8 mouse cellular contexts compared by ENCODE assay signal in the genomic region with DNA sequence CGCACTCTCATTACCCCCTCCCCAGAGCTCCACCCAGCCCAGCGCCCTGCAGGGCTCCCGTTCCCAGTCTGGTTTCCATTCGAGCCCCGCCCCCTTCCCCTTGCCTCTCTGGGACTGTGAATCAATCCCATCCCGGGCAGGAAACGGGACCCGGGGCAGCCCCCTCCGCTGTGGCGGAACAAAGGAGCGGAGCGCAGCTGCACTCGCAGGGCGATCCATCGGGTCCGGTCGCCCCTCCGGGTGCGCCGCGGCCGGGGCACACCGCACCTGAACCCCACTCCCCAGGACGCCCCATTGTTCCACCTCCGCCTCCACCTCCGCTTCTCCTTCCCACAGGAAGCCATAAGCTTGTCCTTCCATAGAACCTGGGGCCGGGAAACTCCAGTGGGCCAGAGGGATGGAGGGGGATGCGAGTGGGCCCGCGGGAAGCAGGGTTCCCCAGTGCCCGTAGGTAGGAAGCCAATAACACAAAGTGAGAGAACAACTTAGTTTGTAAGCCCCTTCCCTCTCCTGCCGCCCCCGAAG. TPM values are rescaled to one million over a fixed set of nuclear protein-coding genes. Genes with fewer than 3 reads are reported as not detected.
A peak's percentile ranks its signal among the peaks of the same experiment; 100 is the strongest.
DNase-seq lines count a peak whose midpoint lies in the region; ATAC-seq and TF ChIP-seq lines count a peak whose summit lies in the region.

No protein-coding gene starts in this region.

- TF ChIP-seq POLR2A in bone marrow macrophage, adult 2 months (IDR thresholded peaks at IDR 0.05; ENCODE audit: borderline replicate concordance, low read depth, low read length), result no peak

- H3K9ac ChIP-seq in hindbrain, embryonic 12.5 days, result peak overlapping the region; percentile 83

- CTCF ChIA-PET in Patski (lab: Charles Lee), result no interaction called here

- WGBS in hindbrain, embryonic 12.5 days, result 0% methylated on average over 33 of the region's 33 CpGs

- DNase-seq in Patski (ENCODE audit: low read depth, low spot score), result no peak
- peak; percentile 92 for DNase-seq in forelimb bud, embryonic 11.5 days (ENCODE audit: low read depth, low spot score)
- peak; percentile 82 for DNase-seq in left cerebral cortex, postnatal 4 days
- peak; percentile 15 to 29 for DNase-seq in right cerebral cortex, postnatal 36 days (ENCODE audit: low spot score in 2 of 2)

- in situ Hi-C loops in Patski (cut with MboI; ENCODE audit: low pct_unique_long_range_greater_than_20kb), result no loop called here

- H3K36me3 ChIP-seq in hindbrain, embryonic 12.5 days, result no peaks in the 10 kb centered on the region

- TF ChIP-seq CTCF in Patski (IDR thresholded peaks at IDR 0.05), result no peak
- no peak for TF ChIP-seq CTCF in bone marrow macrophage, adult 2 months (IDR thresholded peaks at IDR 0.05; ENCODE audit: low read depth, low read length)

- ATAC-seq in Patski, result peak; percentile 84
- peak; percentile 93 for ATAC-seq in hindbrain, embryonic 12.5 days (ENCODE audit: low FRiP score)
- ATAC-seq in megakaryocyte progenitor cell, adult 5-6 weeks (replicated peaks; ENCODE audit: poor library complexity), result peak; percentile 42
- ATAC-seq in inflammation-experienced regulatory T-cells, adult 6 months, result no peak

- no peaks in the 10 kb centered on the region for H3K9me3 ChIP-seq in hindbrain, embryonic 12.5 days (replicated peaks)

- POLR2A ChIA-PET in Patski (lab: Charles Lee), result interaction anchor here (0.5 kb wide), 1 partner anchor 57 kb away, joined by 3 read pairs; no protein-coding TSS in a partner anchor

- H3K4me1 ChIP-seq in bone marrow macrophage, adult 2 months (ENCODE audit: control insufficient read depth, insufficient read depth, low read length), result no peaks in the 10 kb centered on the region; the same call in 1 of the 2 replicates
- H3K4me1 ChIP-seq in hindbrain, embryonic 12.5 days, result peaks cover 30% of the 10 kb centered on the region

- no peak overlapping the region for H3K27ac ChIP-seq in bone marrow macrophage, adult 2 months (ENCODE audit: insufficient read depth, low read depth, low read length)
- H3K27ac ChIP-seq in hindbrain, embryonic 12.5 days, result peak overlapping the region; percentile 95

- peak overlapping the region; percentile 60 for H3K4me2 ChIP-seq in hindbrain, embryonic 12.5 days (replicated peaks)

- H3K4me3 ChIP-seq in bone marrow macrophage, adult 2 months (ENCODE audit: insufficient read depth, low read length), result peak overlapping the region; percentile 51
- H3K4me3 ChIP-seq in hindbrain, embryonic 12.5 days, result peak overlapping the region; percentile 76

- H3K27me3 ChIP-seq in Patski, result no peaks in the 10 kb centered on the region
- H3K27me3 ChIP-seq in hindbrain, embryonic 12.5 days, result no peaks in the 10 kb centered on the region

- intact Hi-C loops in left cerebral cortex, postnatal 4 days (cut with DNase I), result no loop called here

RNA-seq across cellular contexts. Expression of a gene that starts 0.8 kb away (rescaled TPM):
- 26.2 TPM for polyA plus RNA-seq in Patski (2021)
- polyA plus RNA-seq in bone marrow macrophage, adult 2 months (2012; ENCODE audit: insufficient read depth, insufficient read length, missing spikeins), result 1.2 and 1.8 TPM in 2 replicates
- 110 and 116 TPM in 2 replicates for polyA plus RNA-seq in hindbrain, embryonic 12.5 days (2016; fragmentation: Nextera tagmentation; extraction: Ambion mirVana)
- total RNA-seq in left cerebral cortex, postnatal 4 days (2021), result 10 to 100 TPM; 67.0 to 70.4 TPM
- total RNA-seq in megakaryocyte progenitor cell, adult 5-6 weeks (2015), result 2.0 and 3.3 TPM in 2 replicates
- total RNA-seq in megakaryocyte progenitor cell, adult 5-6 weeks (2017), result 5.2 and 5.8 TPM in 2 replicates
- polyA plus RNA-seq in inflammation-experienced regulatory T-cells, adult 6 months (2017; shearing (Covaris generic)), result 1 to 10 TPM in 1 of 3 experiments, under 1 TPM in 1, not detected in 1; 0.41 to 1.3 TPM
